Mouse (Mus musculus): ENCODE results near the gene Ifitm7.

DNA sequence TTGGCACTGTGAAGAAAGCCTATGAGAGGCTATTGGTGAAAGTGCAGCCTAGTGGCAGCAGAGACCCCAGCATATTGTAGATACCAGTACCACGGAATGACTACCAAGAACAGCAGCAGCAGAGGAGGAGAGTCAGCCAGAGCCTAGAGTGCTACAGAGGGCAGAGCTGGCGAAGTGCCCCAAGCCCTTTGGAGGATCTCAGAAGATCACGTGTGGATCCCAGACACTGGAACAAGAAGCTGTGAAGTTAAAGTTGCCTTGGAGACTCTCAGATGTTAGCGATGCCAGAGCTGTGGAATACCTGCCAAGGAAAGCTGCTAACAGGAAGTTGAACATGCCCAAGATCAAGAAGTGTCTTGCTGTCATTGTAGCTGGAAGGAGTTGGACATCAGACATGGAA lies 18.6 kb upstream of the Ifitm7 start:
- TF ChIP-seq ZNF384 (IDR thresholded peaks at IDR 0.05; ENCODE audit: low read depth, low read length) (no peak), CHD2 (IDR thresholded peaks at IDR 0.05; ENCODE audit: low read depth, low read length) (no peak), ZC3H11A (IDR thresholded peaks at IDR 0.05; ENCODE audit: borderline replicate concordance, low read depth, low read length) (no peak)

Data from ES-E14 (cell line).